Mouse (Mus musculus) mammary gland, adult 2 months (tissue): ENCODE measurements around the gene C8g. TPM values are rescaled to one million over a fixed set of nuclear protein-coding genes. Genes with fewer than 3 reads are reported as not detected.

Experiments
- polyA plus RNA-seq: library from polyadenylated mRNA; depleted of rRNA; stranded (reverse); fragments of >200 nt; gene quantifications from 2 replicates; pipeline ENCODE4 v1.2.3, GENCODE M21; 2012; ENCODE audit warnings: low replicate concordance; rRNA removed

C8g gene
- polyA plus RNA-seq, result 12.2 and 13.2 TPM in 2 replicates

DNA sequence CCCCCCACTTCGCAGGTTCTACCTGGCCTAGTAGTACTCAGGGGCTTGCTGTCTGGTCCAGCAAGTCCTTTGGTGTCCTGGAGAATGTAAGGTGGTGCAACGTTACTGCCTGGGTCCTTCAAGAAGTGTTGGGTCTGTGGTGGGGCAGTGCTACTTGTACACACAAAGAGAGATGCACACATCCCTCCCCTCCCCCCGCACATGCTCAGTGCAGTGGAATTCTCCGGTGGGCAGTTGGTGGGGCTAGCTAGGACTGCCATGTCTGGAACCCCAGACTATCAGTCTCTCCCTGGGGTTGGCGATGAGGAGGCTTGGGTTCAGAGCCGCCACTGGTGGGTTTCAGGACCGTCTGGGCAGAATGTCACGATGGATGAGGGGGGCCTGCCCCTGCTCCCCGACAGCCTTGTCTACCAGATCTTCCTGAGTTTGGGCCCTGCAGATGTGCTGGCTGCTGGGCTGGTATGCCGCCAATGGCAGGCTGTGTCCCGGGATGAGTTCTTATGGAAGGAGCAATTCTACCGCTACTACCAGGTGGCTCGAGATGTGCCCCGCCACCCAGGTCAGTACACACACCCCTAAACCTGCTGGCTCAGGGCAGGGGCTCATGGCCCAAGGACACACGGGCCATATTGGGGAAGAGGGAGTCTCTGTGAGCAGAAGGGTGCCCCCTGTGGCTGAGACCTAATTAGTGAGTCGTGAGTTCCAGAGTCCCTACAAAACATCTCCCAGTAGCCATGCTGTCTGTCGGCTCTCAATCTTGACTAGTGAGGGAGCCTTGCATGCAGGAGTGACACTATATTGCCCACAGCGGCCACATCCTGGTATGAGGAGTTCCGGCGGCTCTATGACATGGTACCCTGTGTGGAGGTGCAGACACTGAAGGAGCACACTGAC, at the start of gene C8g:
Gene C8g, minus strand, starts transcription at position 127 of the 894 bp plus-strand sequence.

DNA sequence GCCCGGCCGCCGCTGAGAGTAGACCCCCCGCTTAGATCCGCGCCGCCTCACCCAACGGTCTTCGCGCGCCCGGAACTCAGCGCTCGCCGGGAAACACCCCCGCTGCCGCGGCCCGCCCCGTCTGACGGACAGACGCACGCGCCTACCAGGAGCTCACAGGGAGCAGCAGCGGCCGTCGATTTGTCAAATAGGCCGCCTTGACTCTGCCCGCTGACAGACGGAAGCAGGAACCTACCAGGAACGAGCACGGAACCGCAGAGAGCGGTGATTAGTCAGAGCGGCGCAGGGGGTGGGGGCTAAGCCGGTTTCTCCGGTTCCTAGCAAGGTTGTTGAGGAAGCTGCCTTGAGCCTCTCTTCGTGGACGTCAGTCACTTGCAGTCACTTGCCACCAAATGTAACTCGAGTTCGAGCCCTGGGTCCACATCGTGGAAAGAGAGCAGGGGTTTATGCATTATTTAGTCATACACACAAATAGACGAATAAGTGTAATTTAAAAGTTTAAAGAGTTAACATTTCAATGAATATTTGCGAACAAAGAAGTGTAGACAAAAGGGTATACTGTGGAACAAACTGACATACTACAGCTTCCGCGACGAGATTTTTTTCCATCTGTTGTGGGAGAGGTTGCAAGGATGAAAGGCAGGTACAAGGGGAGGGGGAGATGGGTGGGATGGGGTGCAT, 45.4 kb upstream of the C8g start, which contains the start of gene Traf2:
Gene Traf2, minus strand, starts transcription at position 130 of the 681 bp plus-strand sequence.

DNA sequence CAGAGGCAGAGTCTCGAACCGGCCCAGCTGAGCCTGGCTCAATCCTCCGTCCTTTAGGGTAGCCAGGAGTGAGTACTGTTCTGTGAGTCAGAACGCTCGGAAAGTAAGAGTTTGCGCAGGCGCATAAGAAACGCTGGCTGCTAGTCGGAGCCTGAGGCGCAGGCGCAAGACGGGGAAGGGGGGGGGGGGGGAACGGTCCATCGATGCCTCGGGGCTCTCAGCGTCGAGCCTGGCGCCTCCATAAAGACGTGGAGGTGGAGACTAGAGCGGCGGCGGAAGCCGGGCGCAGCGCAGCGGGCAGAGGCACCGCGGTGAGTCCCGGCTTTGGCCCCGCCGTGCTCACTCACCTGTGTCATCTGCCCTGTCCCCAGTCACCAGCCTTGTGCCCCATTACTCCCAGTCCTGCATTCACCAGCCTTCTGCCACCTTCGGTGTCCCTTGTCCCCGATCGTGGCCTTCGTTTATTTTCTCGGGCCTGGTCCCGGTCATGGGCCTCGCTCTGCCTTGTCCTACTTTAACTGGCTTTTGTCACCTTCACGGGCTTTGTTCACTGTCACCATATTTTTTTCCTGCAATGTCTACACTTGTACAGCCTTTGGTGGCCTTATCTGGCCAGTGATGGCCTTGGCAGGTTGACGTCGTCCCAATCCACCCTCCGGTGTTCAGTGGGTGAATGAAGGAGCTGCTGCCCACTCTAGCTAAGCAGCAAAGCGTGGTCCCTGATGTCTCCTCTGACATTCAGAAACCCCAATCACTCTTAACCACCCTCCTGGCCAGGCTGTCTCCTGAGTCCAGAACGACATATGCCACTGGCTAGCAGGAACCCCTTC, 728 bp downstream of the C8g start, which contains the start of gene Fbxw5:
Gene Fbxw5, plus strand, starts transcription at position 175 of the 830 bp plus-strand sequence.

DNA sequence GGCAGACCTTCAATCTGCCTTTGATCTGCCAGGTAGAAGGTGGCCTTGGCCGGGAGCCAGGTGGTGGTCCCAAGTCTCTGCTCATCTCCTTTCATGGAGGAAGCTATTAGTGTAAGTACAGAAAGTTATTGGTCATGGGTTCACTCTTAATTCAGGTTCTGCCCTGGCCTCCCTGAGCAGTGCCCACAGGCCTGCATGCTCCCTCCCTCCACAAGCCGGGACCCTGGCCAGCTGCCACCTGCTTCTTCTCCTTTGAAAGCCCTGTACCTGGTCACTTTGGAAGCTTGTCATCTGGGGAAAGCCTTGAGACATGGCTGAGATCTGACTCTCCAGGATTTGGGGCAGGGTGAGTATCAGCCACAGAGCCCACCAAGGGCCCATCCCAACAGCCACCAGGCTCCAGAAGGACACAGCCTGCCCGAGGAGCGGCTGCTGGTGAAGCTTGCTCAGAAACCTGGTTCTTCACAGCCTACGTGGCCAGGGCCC, 8.0 kb downstream of the C8g start, which contains the start of gene Lcn12:
Gene Lcn12, minus strand, starts transcription at position 436 of the 486 bp plus-strand sequence.

DNA sequence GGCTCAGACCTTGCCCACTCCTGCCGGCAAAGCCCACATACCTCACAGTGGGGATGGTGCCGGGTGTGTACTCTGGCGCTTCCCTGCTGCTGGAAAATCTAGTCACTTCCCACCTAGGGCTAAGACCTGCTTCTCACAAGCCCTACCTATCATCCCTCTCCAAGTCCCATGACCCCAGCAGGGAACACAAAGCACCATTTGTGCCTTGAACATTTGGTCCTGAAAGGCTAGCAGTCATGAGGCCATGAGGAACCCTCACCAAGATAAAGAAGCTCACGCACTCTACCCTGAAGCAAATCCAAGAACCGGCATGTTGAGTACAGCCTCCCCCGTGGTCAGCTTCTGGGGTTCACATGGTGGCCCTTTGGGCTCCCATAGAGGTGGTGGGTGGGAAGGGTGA, 31.6 kb downstream of the C8g start, which contains the start of gene Ptgds:
Gene Ptgds, minus strand, starts transcription at position 78 of the 400 bp plus-strand sequence.

DNA sequence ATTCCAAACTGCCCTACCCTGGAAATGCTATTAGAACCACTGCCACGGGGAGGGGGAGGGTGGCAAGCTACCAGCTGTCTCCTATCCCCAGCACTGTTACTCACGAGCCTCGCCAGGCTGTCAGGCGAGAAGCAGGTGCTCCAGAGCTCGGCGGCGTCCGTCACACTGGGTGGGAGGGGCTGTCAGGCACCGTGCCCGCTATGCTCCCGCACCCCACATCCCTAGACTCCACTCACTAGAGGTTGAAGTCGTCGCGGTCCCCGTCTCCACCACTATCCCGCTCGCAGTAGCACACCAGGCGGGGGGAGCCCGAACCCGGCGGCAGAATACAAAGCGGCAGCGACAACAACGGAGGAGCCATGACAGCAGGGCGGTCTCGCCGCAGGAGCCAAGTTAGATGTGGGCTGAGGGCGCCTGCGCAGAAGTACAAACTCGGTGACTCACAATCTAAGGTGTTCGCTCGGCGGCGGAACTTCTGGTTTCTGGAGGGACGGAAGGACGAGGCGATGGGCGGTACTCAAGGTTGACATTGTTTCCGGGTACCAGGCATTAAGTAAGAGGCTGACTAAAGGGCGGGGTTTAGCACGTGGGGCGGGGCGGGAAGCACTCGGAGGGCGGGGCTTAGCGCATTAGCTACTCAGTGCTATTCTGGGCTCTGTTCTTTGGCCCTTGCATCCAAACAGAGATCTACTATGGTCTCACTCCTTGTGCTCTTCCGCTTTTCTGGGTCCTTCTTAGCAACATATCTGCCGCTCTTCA, 40.8 kb downstream of the C8g start, which contains the start of gene Paxx:
Gene Paxx, minus strand, starts transcription at position 544 of the 759 bp plus-strand sequence.

DNA sequence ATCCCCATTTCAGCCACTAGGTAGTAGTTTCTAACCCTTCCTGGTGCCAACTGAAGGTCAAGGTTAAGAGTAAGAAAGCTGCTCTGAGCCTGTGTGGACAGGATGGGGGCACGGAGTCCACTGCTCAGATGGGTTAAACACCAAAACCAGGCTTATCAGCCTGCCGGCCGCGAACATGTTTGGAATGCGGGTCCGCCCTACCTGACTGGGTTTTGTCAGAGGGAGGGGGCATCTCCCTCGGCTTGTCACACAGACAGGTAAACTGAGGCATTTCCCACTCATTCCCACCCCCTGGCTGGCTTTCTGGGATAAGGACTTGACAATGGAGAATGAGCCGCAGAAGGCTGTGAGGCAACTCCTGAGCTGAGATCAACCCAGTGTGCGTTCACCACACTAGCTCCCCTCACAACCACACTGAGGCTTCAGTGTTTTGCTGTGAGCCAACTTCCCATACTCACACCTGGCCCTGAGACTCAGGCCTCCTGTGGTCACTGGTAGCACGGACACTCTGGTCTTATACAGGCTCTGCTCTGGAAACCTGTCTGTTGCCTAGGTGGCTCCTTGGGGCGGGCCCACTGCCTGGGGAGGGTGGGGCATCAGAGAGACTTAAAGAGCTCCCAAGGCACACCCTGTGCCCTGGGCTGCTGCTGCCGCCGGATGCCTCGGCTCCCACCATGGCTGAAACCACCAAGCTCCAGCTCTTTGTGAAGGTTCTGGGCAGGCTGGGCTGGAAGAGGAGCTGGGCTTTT, 45.1 kb downstream of the C8g start, which contains the start of gene Clic3:
Gene Clic3, plus strand, starts transcription at position 634 of the 749 bp plus-strand sequence.

Other genes starting within 250 kb of the C8g start
- gene Tmem203, start 246.3 kb downstream of the C8g start, polyA plus RNA-seq, result 52.0 and 81.2 TPM in 2 replicates
- 18.4 and 28.7 TPM in 2 replicates for gene Tprn, start 239.1 kb downstream of the C8g start, polyA plus RNA-seq
- 54.2 and 69.4 TPM in 2 replicates for gene Ssna1, start 229.3 kb downstream of the C8g start, polyA plus RNA-seq
- 82.5 and 180 TPM in 2 replicates for gene Anapc2, start 229.2 kb downstream of the C8g start, polyA plus RNA-seq
- gene Tmem210, start 213.6 kb downstream of the C8g start, polyA plus RNA-seq, result not detected in 2 replicates
- 9.9 and 19.6 TPM in 2 replicates for gene Lrrc26, start 211.8 kb downstream of the C8g start, polyA plus RNA-seq
- 0.19 and 0.41 TPM in 2 replicates for gene Grin1, start 182.5 kb downstream of the C8g start, polyA plus RNA-seq
- gene Man1b1, start 169.4 kb downstream of the C8g start, polyA plus RNA-seq, result 11.8 and 12.5 TPM in 2 replicates
- 43.0 and 55.8 TPM in 2 replicates for gene Dpp7, start 145.4 kb downstream of the C8g start, polyA plus RNA-seq
- 43.6 and 71.9 TPM in 2 replicates for gene Uap1l1, start 136.0 kb downstream of the C8g start, polyA plus RNA-seq
- 0.86 and 3.4 TPM in 2 replicates for gene Sapcd2, start 129.4 kb downstream of the C8g start, polyA plus RNA-seq
- 48.9 and 63.5 TPM in 2 replicates for gene Entpd2, start 105.8 kb downstream of the C8g start, polyA plus RNA-seq
- 151 and 254 TPM in 2 replicates for gene Npdc1, start 102.4 kb downstream of the C8g start, polyA plus RNA-seq
- 7.8 and 13.8 TPM in 2 replicates for gene Fut7, start 78.5 kb downstream of the C8g start, polyA plus RNA-seq
- gene Abca2, start 73.0 kb downstream of the C8g start, polyA plus RNA-seq, result 52.8 and 92.1 TPM in 2 replicates
- gene Clic3, start 44.9 kb downstream of the C8g start, polyA plus RNA-seq, result 8.4 and 21.2 TPM in 2 replicates
- 92.7 and 147 TPM in 2 replicates for gene Paxx, start 40.6 kb downstream of the C8g start, polyA plus RNA-seq
- 4.8 and 6.6 TPM in 2 replicates for gene Ptgds, start 31.7 kb downstream of the C8g start, polyA plus RNA-seq
- not detected in 2 replicates for gene Lcn12, start 7.8 kb downstream of the C8g start, polyA plus RNA-seq
- 19.9 and 31.9 TPM in 2 replicates for gene Fbxw5, start 969 bp downstream of the C8g start, polyA plus RNA-seq
- 20.0 and 23.9 TPM in 2 replicates for gene Traf2, start 45.2 kb upstream of the C8g start, polyA plus RNA-seq
- 65.0 and 134 TPM in 2 replicates for gene Edf1, start 56.1 kb upstream of the C8g start, polyA plus RNA-seq
- gene Mamdc4, start 73.1 kb upstream of the C8g start, polyA plus RNA-seq, result 3.4 and 4.2 TPM in 2 replicates
- 42.8 and 48.1 TPM in 2 replicates for gene Phpt1, start 73.5 kb upstream of the C8g start, polyA plus RNA-seq
- gene Ajm1, start 80.0 kb upstream of the C8g start, polyA plus RNA-seq, result 0.79 and 2.0 TPM in 2 replicates
- gene Rabl6, start 106.8 kb upstream of the C8g start, polyA plus RNA-seq, result 69.2 and 71.3 TPM in 2 replicates
- not detected in 2 replicates for gene Ccdc183, start 116.0 kb upstream of the C8g start, polyA plus RNA-seq
- gene Tmem141, start 120.3 kb upstream of the C8g start, polyA plus RNA-seq, result 20.4 and 44.3 TPM in 2 replicates
- 17.3 and 33.5 TPM in 2 replicates for gene Fcna, start 126.3 kb upstream of the C8g start, polyA plus RNA-seq
- not detected in 2 replicates for gene Lcn8, start 151.4 kb upstream of the C8g start, polyA plus RNA-seq
- gene Lcn5, start 156.2 kb upstream of the C8g start, polyA plus RNA-seq, result not detected in 2 replicates
- gene Lcn6, start 175.1 kb upstream of the C8g start, polyA plus RNA-seq, result not detected in 2 replicates
- not detected in 2 replicates for gene Lcn10, start 181.0 kb upstream of the C8g start, polyA plus RNA-seq
- not detected in 2 replicates for gene Obp2a, start 198.3 kb upstream of the C8g start, polyA plus RNA-seq
- gene Bmyc, start 205.0 kb upstream of the C8g start, polyA plus RNA-seq, result 39.9 and 133 TPM in 2 replicates
- gene Obp2b, start 235.3 kb upstream of the C8g start, polyA plus RNA-seq, result not detected in 2 replicates